Mouse (Mus musculus) embryo, embryonic 11 days (tissue): ENCODE measurements around the gene S100z.

ENCODE experiments used
- DNase-seq: peaks from one replicate; pipeline ENCODE4 v3.0.0-alpha.2; 2015

The S100z gene

GRCm38 (mm10) chr13:95444291-95444690 is 34.2 kb downstream of the S100z start:
- no peak for DNase-seq

GRCm38 (mm10) chr13:95443376-95444233 is 34.9 kb downstream of the S100z start:
- peak; percentile 81 for DNase-seq

- DNase-seq, result no peak
Observed at GRCm38 (mm10) chr13:95442901-95443300, 35.6 kb downstream of the S100z start.

- DNase-seq, result no peak
Observed at GRCm38 (mm10) chr13:95439569-95439968, 39.0 kb downstream of the S100z start.

- no peak for DNase-seq
Observed at GRCm38 (mm10) chr13:95431760-95432159, 46.8 kb downstream of the S100z start.

- no peak for DNase-seq
Observed at GRCm38 (mm10) chr13:95427499-95427898, 51.0 kb downstream of the S100z start.
